Mouse (Mus musculus) erythroblast, embryonic 14.5 days (primary cell): Measurements from ENCODE around the gene Adcy1. TPM values are rescaled to one million over a fixed set of nuclear protein-coding genes. Genes with fewer than 3 reads are reported as not detected.

Experiments used
- H3K27me3 ChIP-seq: 2 replicates; pipeline ENCODE4 v1.6.1; 2012; ENCODE audit warnings: inconsistent platforms; ENCODE audit not compliant: control insufficient read depth
- H3K36me3 ChIP-seq: 2 replicates; pipeline ENCODE4 v1.6.1; 2012; ENCODE audit warnings: mild to moderate bottlenecking, inconsistent platforms; ENCODE audit not compliant: control insufficient read depth
- H3K4me1 ChIP-seq: 2 replicates; pipeline ENCODE4 v1.6.1; 2012; ENCODE audit warnings: inconsistent platforms; ENCODE audit not compliant: control insufficient read depth
- H3K4me3 ChIP-seq: replicated peaks from 2 replicates; pipeline ENCODE3; 2012; ENCODE audit warnings: moderate library complexity, mild to moderate bottlenecking, inconsistent platforms
- H3K9me3 ChIP-seq: 2 replicates; pipeline ENCODE4 v1.6.1; 2012; ENCODE audit warnings: low read length, inconsistent platforms, mixed read lengths; ENCODE audit not compliant: control insufficient read depth
- GATA1 ChIP-seq: IDR thresholded peaks from 2 replicates; pipeline ENCODE4 v1.6.1; 2012; ENCODE audit warnings: low read length, inconsistent platforms, mixed read lengths
- TAL1 ChIP-seq: IDR thresholded peaks from 3 replicates; pipeline ENCODE4 v1.6.1; 2012; ENCODE audit warnings: low read length, inconsistent platforms, mixed read lengths
- polyA plus RNA-seq: library from polyadenylated mRNA; stranded (reverse); fragments of >175 nt; gene quantifications from 2 replicates; pipeline ENCODE4 v1.2.3, GENCODE M21; 2012

Gene Adcy1
- polyA plus RNA-seq, 1 experiment: under 0.01 TPM

DNA sequence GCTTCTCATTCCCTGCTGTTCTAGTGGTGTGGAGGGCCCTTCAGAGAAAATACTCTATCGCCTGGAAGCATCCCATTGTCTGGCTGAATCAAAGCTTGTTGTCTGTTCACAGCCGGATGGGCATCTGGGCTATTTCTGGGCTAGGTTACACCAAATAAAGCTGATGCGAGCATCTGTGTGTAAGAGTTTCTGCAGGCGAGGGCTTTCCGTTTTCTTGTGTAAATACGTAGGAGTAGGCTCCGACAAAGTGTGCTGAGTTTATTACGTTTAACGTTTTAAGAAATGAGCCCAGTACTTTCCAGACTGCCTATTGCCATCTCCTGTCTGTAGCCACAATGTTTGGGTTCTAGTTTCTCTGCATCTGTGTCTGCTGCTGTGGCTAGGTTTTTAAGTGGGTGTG lies 51.0 kb downstream of the Adcy1 start:
- H3K9me3 ChIP-seq: no peaks in the 10 kb centered on the region
- H3K4me3 ChIP-seq: no peak overlapping the region
- no peaks in the 10 kb centered on the region for H3K27me3 ChIP-seq
- H3K36me3 ChIP-seq: no peaks in the 10 kb centered on the region
- no peaks in the 10 kb centered on the region for H3K4me1 ChIP-seq
- no peak for TF ChIP-seq TAL1
- TF ChIP-seq GATA1: no peak

DNA sequence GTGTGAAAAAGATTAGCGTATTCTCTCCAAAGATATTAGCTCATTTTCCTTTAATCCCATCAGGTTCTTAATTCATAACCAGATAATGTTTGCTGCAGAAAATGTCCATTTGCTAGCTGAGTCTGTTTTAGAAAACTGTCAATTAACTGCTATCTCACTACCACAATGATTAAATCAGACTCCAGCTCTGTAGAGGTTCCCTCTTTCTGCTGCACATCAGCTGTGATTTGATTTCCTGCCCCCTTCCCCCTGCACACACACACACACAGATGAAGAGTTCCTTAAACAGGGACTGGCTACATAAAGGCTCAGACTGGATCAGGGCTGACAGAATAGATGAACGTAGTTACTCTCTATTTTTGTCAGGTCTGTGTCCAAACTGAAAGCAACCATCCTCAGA lies 53.4 kb downstream of the Adcy1 start:
- Histone ChIP-seq H3K36me3 (no peaks in the 10 kb centered on the region), H3K9me3 (no peaks in the 10 kb centered on the region), H3K4me1 (no peaks in the 10 kb centered on the region), H3K27me3 (no peaks in the 10 kb centered on the region), H3K4me3 (no peak overlapping the region)
- TF ChIP-seq GATA1: no peak
- TF ChIP-seq TAL1: no peak

DNA sequence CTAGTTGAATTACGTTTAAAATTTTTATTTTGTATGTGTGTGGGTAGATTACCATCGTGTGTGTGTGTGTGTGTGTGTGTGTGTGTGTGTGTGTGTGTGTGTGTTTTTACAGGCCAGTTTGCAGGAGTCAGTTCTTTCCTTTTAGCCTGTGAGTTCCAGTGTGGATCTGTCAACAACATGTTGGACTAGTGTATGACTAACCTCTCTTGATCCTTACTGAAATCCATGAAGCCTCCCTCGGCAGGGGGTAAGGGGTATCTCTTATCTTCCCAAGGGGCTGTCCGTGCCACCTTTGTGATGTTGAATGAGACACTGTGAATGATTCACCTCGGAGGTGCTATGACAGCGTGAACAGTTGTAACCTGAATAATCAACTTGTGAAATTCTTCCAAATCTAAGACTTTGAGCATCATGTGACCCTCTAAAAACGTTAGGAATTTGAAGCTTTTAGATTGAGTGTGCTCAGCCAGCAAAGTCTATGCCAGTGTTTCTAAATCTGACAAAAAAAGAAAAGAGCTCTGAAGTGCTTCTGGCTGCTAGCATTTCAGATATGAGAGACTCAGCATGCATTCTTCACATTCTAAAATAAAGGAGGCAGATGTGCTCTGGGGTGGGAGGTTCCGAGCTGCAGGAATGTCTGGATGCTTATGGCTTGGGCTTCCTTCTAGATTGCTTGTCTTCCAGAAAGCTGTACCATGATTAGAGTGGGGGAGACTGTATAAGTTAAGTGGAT lies 66.2 kb downstream of the Adcy1 start:
- no peak overlapping the region for H3K4me3 ChIP-seq
- no peaks in the 10 kb centered on the region for H3K4me1 ChIP-seq
- H3K36me3 ChIP-seq: no peaks in the 10 kb centered on the region
- H3K9me3 ChIP-seq: no peaks in the 10 kb centered on the region
- no peaks in the 10 kb centered on the region for H3K27me3 ChIP-seq
- no peak for TF ChIP-seq TAL1
- no peak for TF ChIP-seq GATA1

DNA sequence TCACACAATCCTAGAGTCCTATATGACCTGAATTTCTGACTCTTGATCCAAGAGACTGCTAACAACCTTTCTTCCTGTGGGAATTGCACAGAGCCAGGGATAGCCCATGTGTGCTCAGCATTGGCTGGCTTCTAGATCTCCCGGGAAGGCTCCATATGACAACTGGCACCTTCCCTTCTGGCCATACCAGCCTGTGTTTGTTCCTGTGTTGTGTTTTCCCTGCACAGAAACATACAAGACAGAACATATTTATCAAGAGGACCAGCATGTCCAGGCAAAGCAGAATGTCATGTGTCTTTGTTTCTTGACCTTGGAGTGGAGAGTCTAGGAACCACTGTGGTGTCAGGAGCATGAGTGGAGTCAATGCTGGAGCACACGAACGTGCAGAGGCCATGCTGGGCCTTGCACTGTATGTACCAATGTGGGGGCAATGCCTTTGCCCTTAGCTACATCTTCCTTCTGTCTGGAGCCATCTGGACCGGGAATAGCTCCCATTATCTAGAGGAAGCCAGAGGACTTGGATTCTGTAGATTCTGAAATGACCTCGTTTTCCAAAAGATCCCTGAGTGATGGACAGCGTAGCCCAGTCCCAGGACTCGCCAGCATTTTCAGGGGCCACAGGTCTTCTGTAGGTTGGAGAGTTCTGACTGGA lies 69.6 kb downstream of the Adcy1 start:
- no peaks in the 10 kb centered on the region for H3K9me3 ChIP-seq
- no peaks in the 10 kb centered on the region for H3K36me3 ChIP-seq
- no peak overlapping the region for H3K4me3 ChIP-seq
- TF ChIP-seq GATA1 (no peak), TAL1 (no peak)
- H3K27me3 ChIP-seq: no peaks in the 10 kb centered on the region
- no peaks in the 10 kb centered on the region; the same call in 1 of the 2 replicates for H3K4me1 ChIP-seq

DNA sequence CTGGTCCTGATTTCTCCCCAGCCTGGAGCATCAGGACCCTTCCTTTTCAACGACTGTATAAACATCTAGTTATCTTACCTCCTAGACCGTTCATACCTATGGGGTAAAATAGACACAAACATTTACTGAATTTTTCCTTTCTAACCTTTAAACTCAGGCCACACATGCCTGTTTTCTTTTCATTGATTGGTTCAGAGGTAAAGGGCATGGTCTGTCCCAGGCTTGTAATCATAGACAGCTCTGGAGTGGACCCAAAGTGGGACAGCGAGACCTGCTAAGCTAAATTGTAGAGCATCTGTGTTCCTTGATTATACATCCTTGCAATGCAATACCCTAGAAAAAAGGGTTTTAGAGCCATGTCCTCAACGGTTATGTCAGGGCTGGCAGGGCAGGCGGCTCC lies 70.4 kb downstream of the Adcy1 start:
- Histone ChIP-seq H3K4me1 (peaks cover 3% of the 10 kb centered on the region), H3K4me3 (no peak overlapping the region), H3K9me3 (no peaks in the 10 kb centered on the region), H3K27me3 (no peaks in the 10 kb centered on the region), H3K36me3 (no peaks in the 10 kb centered on the region)
- TF ChIP-seq TAL1: no peak
- TF ChIP-seq GATA1: no peak

DNA sequence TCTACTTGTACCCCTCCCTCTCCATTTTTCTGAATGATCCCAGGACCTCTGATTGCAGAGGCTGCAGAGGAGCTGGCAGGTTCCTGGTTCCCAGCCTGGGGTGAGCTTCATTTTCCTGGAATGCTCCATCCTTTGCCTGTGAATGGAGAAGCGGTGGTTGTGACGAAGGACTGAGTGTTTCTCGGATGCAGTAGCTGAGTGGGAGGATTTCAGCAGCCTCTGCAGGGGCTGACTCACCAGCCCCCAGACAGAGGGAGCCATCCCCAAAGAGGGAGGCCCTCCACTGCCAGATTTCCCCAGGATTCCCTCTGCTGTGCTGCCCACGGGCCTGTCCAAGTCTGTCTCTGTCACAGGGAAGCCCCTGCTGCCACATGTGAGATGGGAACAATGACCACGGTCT lies 71.0 kb downstream of the Adcy1 start:
- Histone ChIP-seq H3K27me3 (no peaks in the 10 kb centered on the region), H3K4me3 (no peak overlapping the region), H3K9me3 (no peaks in the 10 kb centered on the region), H3K36me3 (no peaks in the 10 kb centered on the region), H3K4me1 (peaks cover 5% of the 10 kb centered on the region)
- no peak for TF ChIP-seq GATA1
- no peak for TF ChIP-seq TAL1

DNA sequence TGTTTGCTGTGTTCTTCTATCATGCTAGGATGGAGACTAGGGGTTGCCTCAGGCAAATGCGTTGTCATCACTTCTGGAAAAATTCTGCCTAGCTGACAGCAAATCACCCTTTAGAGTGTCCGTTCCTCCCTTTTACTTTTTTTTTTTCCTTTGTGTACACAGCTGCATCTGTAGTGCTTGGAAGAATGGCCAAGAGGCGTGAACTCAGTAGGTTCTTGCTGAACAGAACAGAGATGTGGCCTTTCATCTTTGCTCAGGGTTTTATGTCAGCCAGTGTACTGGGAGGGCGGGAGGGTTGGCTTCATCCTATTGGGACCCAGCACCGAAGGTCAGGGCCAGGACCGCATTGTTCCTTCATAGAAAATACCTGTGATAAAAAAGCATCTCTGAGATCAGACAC lies 72.0 kb downstream of the Adcy1 start:
- Histone ChIP-seq H3K4me1 (peaks cover 5% of the 10 kb centered on the region), H3K4me3 (no peak overlapping the region), H3K9me3 (no peaks in the 10 kb centered on the region), H3K36me3 (no peaks in the 10 kb centered on the region), H3K27me3 (no peaks in the 10 kb centered on the region)
- TF ChIP-seq TAL1 (no peak), GATA1 (no peak)

DNA sequence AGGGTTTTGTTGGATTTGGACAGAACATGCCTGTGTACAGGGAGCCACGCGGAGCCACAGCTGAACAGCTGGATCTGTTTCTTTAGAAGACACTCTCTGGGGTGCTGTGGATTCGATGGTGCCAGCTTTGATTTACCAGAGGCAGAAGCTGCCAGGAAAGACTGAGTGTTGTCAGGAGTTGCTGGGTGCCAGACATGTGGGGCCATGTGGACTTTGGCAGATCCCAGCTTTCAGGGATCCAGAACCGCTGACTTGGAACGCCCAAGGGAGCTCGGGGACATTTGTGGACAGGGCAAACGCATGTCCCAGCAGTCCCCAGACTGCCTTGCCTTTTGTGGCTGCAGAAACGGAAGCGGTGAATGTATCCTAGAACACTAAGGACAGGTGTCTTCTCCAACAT lies 72.5 kb downstream of the Adcy1 start:
- Histone ChIP-seq H3K36me3 (no peaks in the 10 kb centered on the region), H3K9me3 (no peaks in the 10 kb centered on the region), H3K27me3 (no peaks in the 10 kb centered on the region), H3K4me1 (peaks cover 5% of the 10 kb centered on the region), H3K4me3 (no peak overlapping the region)
- TF ChIP-seq GATA1: no peak
- TF ChIP-seq TAL1: no peak

DNA sequence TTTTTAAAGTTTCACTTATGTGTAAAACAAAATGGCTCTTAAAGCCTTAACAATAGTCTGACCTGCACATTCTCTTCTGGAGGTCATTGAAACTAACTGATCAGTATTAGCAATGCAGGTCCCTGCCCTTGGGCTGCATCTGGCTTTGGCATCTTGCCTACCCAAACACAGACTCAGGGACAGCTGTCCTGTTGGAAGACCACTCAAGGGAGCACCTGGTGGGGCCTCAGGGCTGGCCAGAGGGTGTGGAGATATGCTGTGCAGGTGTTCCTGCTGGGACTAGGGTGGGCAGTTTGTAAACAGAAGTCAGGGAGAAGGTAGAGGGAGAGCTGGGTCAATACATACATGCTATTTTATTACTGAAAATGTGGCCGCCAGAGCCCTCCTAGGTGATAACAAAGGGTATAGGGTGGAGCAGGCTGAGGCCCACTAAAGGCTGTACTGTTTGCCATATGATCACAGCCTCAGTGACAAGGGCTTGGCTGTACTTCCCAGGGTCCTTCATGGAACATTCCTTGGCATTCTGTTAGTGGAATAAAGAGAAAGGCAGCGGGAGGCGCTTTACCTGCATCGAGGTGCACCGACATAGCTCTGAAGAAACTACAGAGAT lies 73.1 kb downstream of the Adcy1 start:
- Histone ChIP-seq H3K9me3 (no peaks in the 10 kb centered on the region), H3K4me3 (no peak overlapping the region), H3K36me3 (no peaks in the 10 kb centered on the region), H3K4me1 (peaks cover 5% of the 10 kb centered on the region), H3K27me3 (no peaks in the 10 kb centered on the region)
- TF ChIP-seq GATA1 (no peak), TAL1 (no peak)
